Mouse (Mus musculus) hindbrain, embryonic 14.5 days (tissue): Measurements from ENCODE around the gene Uhrf2. TPM values are rescaled to one million over a fixed set of nuclear protein-coding genes. Genes with fewer than 3 reads are reported as not detected.
A peak's percentile ranks its signal among the peaks of the same experiment; 100 is the strongest.

Source experiments
- ATAC-seq: fragments of 200-750 bp; cut with Nextera tagmentation; 2 replicates; pipeline ENCODE4 v1.8.0; 2017; ENCODE audit warnings: moderate number of reproducible peaks, mild to moderate bottlenecking, moderate TSS enrichment, moderate library complexity; ENCODE audit not compliant: low FRiP score
- DNase-seq: peaks from one replicate; pipeline ENCODE4 v3.0.0-alpha.2; 2015; ENCODE audit warnings: low spot score
- H3K27ac ChIP-seq: fragments of 300-500 bp; sonication (generic); 2 replicates; pipeline ENCODE4 v1.5.1; 2014; ENCODE audit warnings: mild to moderate bottlenecking, moderate library complexity
- H3K27me3 ChIP-seq: fragments of 300-500 bp; sonication (generic); 2 replicates; pipeline ENCODE4 v1.6.1; 2014; ENCODE audit warnings: mild to moderate bottlenecking, low read length, mixed read lengths; ENCODE audit not compliant: control insufficient read depth, insufficient read depth
- H3K36me3 ChIP-seq: fragments of 300-500 bp; sonication (generic); replicated peaks from 2 replicates; pipeline ENCODE4 v1.6.1; 2014; ENCODE audit not compliant: control insufficient read depth, insufficient read depth
- H3K4me1 ChIP-seq: fragments of 300-500 bp; sonication (generic); replicated peaks from 2 replicates; pipeline ENCODE4 v1.6.1; 2014; ENCODE audit warnings: antibody characterized with exemption, low read length, mixed read lengths; ENCODE audit not compliant: control insufficient read depth, insufficient read depth
- H3K4me2 ChIP-seq: fragments of 300-500 bp; sonication (generic); replicated peaks from 2 replicates; pipeline ENCODE4 v1.6.1; 2014; ENCODE audit warnings: mild to moderate bottlenecking, moderate library complexity
- H3K4me3 ChIP-seq: fragments of 300-500 bp; sonication (generic); replicated peaks from 2 replicates; pipeline ENCODE4 v1.5.1; 2014; ENCODE audit warnings: mild to moderate bottlenecking, low read length
- H3K9ac ChIP-seq: fragments of 300-500 bp; sonication (generic); 2 replicates; pipeline ENCODE4 v1.6.1; 2014
- H3K9me3 ChIP-seq: fragments of 300-500 bp; sonication (generic); 2 replicates; pipeline ENCODE4 v1.6.1; 2016; ENCODE audit warnings: low read length; ENCODE audit not compliant: control insufficient read depth
- WGBS: fragments of 180-500 bp; shearing (Covaris S2); extraction: QIAGEN DNeasy Blood & Tissue Kit; methylation state at CpG from one replicate; pipeline ENCODE4 v1.1.7; 2014; 5-methylcytosine and 5-hydroxymethylcytosine counted together
- polyA plus RNA-seq: library from polyadenylated mRNA; unstranded; fragments of >200 nt; fragmentation: Nextera tagmentation; extraction: Ambion mirVana; gene quantifications from 2 replicates; pipeline ENCODE4 v1.2.1, GENCODE M21; 2014

The Uhrf2 gene
- polyA plus RNA-seq, 1 experiment from 2014 or later: 52.3 TPM

DNA sequence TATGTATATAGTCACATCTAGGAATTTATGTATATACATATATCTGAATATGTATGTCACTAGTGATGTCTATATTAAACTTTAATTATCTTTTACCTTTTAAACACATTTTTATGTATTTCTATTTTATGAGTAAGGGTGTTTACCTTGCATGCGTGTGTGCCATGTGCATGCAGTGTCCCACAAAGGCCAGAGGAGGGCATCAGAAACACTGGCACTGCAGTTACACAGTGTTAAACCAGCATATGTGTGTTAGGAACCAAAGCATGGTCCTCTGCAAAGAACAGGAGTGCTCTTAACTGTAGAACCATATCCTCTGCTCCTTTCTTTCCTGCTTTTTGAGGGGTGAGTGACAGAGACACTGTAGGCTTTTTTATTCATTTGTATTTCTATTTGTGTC, 14.3 kb downstream of the Uhrf2 start:
- no peaks in the 10 kb centered on the region for H3K27me3 ChIP-seq
- no peak for ATAC-seq
- H3K9me3 ChIP-seq: no peaks in the 10 kb centered on the region
- no peak overlapping the region for H3K27ac ChIP-seq
- 97% methylated on average over 1 of the region's 1 CpGs for WGBS
- H3K9ac ChIP-seq: no peak overlapping the region
- DNase-seq: no peak
- no peaks in the 10 kb centered on the region for H3K4me1 ChIP-seq
- H3K4me2 ChIP-seq: no peak overlapping the region
- H3K4me3 ChIP-seq: no peak overlapping the region
- H3K36me3 ChIP-seq: peaks cover 16% of the 10 kb centered on the region; the same call in 1 of the 2 replicates

DNA sequence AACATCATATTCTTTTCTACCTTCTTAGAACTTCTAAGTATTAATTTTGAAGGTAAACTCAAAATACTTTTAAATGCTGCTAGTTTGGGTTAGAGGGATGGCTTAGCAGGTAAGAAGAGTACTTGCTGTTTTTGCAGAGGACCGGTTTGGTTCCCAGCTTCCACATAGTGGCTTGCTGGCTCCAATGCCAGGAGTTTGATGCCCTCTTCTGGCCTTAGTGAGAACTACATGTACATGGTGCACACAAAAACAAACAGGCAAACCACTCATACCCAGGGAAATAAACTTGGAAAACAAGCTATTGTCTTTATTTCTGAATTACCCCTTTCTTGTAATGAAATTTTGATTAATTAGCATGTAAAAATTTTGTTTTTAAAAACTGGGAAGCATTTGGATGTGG, 15.5 kb downstream of the Uhrf2 start:
- ATAC-seq: no peak
- no peaks in the 10 kb centered on the region for H3K4me1 ChIP-seq
- 70% methylated on average over 1 of the region's 1 CpGs for WGBS

DNA sequence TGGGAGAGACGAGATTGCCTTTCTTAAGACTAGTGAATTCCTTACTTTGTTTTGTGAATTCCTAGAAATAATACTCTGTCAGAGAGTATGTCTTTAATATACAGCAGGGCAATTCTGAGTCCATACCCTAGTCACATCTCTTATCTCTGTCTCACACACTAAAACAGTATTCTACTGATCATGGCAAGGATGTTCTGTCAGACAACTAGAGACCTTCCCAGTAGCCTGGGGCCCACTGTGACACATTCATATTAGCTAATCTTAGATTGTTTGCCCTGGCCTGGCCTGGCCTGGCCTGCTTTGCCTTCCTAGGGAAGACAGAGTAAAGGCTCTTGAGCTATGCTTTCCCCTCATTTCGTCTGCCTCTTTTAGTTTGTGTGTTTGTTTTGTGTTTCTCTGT, 20.3 kb downstream of the Uhrf2 start:
- H3K4me1 ChIP-seq: no peaks in the 10 kb centered on the region
- H3K27me3 ChIP-seq: no peaks in the 10 kb centered on the region
- H3K9ac ChIP-seq: no peak overlapping the region
- ATAC-seq: no peak
- no peaks in the 10 kb centered on the region for H3K9me3 ChIP-seq
- H3K4me3 ChIP-seq: no peak overlapping the region
- H3K36me3 ChIP-seq: peaks cover 3% of the 10 kb centered on the region; the same call in 1 of the 2 replicates
- no peak overlapping the region for H3K4me2 ChIP-seq
- WGBS: 92% methylated on average over 2 of the region's 2 CpGs
- H3K27ac ChIP-seq: no peak overlapping the region
- DNase-seq: no peak

More for the DNA sequence above, 15.5 kb downstream of the Uhrf2 start:
- no peaks in the 10 kb centered on the region for H3K27me3 ChIP-seq
- H3K36me3 ChIP-seq: peaks cover 16% of the 10 kb centered on the region; the same call in 1 of the 2 replicates
- H3K4me2 ChIP-seq: no peak overlapping the region
- DNase-seq: no peak
- H3K4me3 ChIP-seq: no peak overlapping the region
- no peaks in the 10 kb centered on the region for H3K9me3 ChIP-seq
- no peak overlapping the region for H3K9ac ChIP-seq
- no peak overlapping the region for H3K27ac ChIP-seq

DNA sequence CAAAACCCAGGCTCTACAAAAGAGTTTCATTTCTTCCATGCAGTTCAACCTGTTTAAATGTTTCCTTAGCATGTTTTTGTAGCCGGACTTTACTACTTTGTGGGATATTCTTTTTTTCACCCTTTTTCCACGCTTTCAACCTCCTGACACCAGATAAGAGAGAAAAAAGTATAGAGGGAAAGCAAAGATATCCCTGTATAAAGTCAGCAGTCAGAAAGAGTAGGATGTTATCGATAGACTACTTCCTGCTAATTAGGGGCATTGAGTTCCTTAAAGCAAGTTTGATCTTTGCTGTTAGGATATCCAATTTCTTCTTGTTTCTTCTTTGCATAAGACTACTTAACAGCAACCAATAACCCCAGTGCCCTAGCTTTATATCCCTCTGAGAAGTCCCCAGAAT, 21.2 kb downstream of the Uhrf2 start:
- Histone ChIP-seq H3K4me3 (no peak overlapping the region), H3K4me1 (no peaks in the 10 kb centered on the region), H3K27me3 (no peaks in the 10 kb centered on the region), H3K4me2 (no peak overlapping the region), H3K9ac (no peak overlapping the region), H3K36me3 (peaks cover 3% of the 10 kb centered on the region; the same call in 1 of the 2 replicates), H3K9me3 (no peaks in the 10 kb centered on the region), H3K27ac (no peak overlapping the region)
- ATAC-seq: no peak
- no peak for DNase-seq
- WGBS: 96% methylated on average over 3 of the region's 3 CpGs

DNA sequence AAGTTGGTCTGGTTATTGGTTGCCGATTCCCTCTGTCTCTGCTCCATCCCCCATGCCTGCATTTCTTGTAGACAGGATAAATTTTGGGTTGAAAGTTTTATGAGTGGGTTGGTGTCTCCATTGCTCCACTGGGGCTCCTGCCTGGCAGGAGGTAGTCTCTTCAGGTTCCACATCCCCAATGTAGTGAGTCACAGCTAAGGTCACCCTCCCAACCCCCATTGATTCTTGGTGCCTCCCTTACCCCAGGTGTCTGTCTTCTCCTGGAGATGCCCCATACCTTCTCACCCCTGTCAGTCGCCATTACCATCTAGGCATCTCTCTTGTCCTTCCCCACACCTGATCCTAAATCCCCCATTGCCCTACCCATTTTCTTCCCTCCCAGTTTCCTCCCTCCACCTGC, 23.9 kb downstream of the Uhrf2 start:
- 0 out of 2 replicates have a peak, but pooled peaks cover 4% of the 10 kb centered on the region for H3K36me3 ChIP-seq
- H3K27ac ChIP-seq: no peak overlapping the region
- no peak overlapping the region for H3K9ac ChIP-seq
- H3K4me1 ChIP-seq: no peaks in the 10 kb centered on the region
- H3K4me3 ChIP-seq: no peak overlapping the region
- no peak overlapping the region for H3K4me2 ChIP-seq
- WGBS: 95% methylated on average over 2 of the region's 2 CpGs
- ATAC-seq (no peak), DNase-seq (no peak)
- H3K27me3 ChIP-seq: no peaks in the 10 kb centered on the region
- H3K9me3 ChIP-seq: no peaks in the 10 kb centered on the region

DNA sequence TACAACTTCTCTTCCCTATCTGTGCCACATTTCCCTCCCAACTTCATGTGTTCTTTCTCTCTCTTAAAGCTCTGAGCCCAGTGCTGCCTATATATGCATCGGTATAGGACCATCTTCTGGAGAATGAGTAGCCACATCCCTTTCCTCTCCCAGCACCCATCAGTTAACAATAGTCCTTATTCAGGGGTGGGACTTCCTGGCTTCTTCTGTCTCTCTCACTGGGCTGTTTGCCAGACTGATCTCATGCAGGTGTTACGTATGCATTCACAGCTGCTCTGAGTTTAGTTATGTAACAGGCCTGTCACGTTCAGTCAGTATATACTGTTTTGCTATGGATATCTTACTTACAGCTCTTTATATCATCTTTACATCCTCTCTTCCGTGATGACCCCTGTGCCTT, 35.5 kb downstream of the Uhrf2 start:
- Histone ChIP-seq H3K4me3 (no peak overlapping the region), H3K27me3 (no peaks in the 10 kb centered on the region), H3K36me3 (no peaks in the 10 kb centered on the region), H3K27ac (no peak overlapping the region), H3K4me1 (no peaks in the 10 kb centered on the region), H3K9me3 (no peaks in the 10 kb centered on the region), H3K9ac (no peak overlapping the region), H3K4me2 (no peak overlapping the region)
- 73% methylated on average over 4 of the region's 4 CpGs for WGBS
- ATAC-seq: no peak
- no peak for DNase-seq

DNA sequence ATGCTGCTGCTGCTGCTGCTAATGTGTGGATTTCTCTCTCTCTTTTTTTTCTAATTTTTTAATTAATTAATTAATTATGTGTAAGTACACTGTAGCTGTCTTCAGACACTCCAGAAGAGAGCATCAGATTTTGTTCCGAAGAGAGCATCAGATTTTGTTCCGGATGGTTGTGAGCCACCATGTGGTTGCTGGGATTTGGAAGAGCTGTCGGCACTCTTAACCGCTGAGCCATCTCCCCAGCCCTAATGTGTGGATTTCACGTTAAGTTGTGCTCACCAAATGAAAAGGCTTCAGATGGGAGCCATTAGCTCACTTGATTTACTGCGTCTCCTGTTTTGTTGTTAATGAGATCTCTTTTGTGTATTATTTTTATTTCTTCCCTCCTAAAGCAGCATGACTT, 59.9 kb downstream of the Uhrf2 start:
- ATAC-seq: peak; percentile 53
- WGBS: 73% methylated on average over 6 of the region's 6 CpGs
- no peaks in the 10 kb centered on the region for H3K27me3 ChIP-seq

DNA sequence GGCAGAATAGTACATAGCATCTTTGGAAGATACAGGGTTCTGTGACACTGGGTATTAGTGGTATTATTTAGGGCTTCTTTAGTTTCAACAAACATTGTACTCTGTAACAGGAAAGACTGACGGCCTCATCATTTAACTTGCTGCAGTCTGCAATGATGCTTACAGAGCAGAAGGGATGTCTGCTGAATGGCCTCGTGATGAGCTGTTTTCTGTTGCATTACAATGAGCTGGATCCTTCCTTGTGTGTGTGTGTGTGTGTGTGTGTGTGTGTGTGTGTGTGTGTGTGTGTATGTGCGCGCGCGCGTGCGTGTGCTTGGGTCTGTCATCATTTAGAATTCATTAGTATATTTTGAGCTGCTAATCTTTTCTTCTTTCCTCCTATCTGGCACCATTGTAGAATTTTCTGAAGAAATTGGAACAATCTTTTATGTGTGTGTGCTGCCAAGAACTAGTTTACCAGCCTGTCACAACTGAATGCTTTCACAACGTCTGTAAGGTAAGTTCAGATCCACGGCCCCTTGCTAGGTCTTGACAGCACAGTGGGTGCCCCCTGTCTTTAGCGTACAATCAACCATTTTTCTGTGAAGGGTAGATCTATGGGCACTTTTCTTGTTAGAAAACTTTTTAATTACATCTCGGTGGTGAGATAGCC, 61.5 kb downstream of the Uhrf2 start:
- H3K4me3 ChIP-seq: no peak overlapping the region
- ATAC-seq (no peak), DNase-seq (no peak)
- peaks cover 90% of the 10 kb centered on the region for H3K36me3 ChIP-seq
- no peak overlapping the region for H3K4me2 ChIP-seq
- WGBS: 84% methylated on average over 12 of the region's 12 CpGs
- H3K9me3 ChIP-seq: no peaks in the 10 kb centered on the region
- H3K27ac ChIP-seq: no peak overlapping the region; the same call in 1 of the 2 replicates
- H3K9ac ChIP-seq: no peak overlapping the region
- peaks cover 3% of the 10 kb centered on the region; the same call in 1 of the 2 replicates for H3K4me1 ChIP-seq
- H3K27me3 ChIP-seq: no peaks in the 10 kb centered on the region

More for the DNA sequence above, 59.9 kb downstream of the Uhrf2 start:
- H3K9me3 ChIP-seq: no peaks in the 10 kb centered on the region
- no peak overlapping the region for H3K27ac ChIP-seq
- H3K4me3 ChIP-seq: no peak overlapping the region
- no peak for DNase-seq
- H3K4me2 ChIP-seq: no peak overlapping the region
- H3K36me3 ChIP-seq: peaks cover 90% of the 10 kb centered on the region
- H3K9ac ChIP-seq: no peak overlapping the region
- no peaks in the 10 kb centered on the region for H3K4me1 ChIP-seq

DNA sequence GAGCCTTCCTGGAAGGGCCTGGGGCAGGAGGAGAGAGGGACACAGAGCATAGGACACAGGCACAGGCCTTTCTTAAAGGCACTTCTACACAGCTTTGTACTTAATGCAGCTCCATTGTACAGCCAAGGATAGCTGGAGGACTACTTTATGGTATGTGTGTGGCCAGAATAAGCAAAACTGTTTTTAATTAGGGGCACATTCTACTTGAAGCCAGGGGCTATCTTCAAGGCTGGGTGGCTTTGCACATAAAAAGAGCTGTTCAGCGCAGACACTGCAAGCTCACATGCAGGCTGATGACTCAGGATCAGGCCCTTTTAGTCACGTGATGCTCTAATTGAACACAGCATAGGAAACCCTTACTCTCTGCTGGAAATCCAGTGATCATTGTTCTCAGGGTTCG, 65.9 kb downstream of the Uhrf2 start:
- H3K9me3 ChIP-seq: no peaks in the 10 kb centered on the region
- no peaks in the 10 kb centered on the region for H3K27me3 ChIP-seq
- H3K36me3 ChIP-seq: peaks cover 64% of the 10 kb centered on the region
- H3K4me1 ChIP-seq: peaks cover 5% of the 10 kb centered on the region; the same call in 1 of the 2 replicates
- DNase-seq: no peak
- peak; percentile 73 for ATAC-seq
- no peak overlapping the region for H3K9ac ChIP-seq
- H3K4me3 ChIP-seq: no peak overlapping the region
- 42% methylated on average over 3 of the region's 3 CpGs for WGBS
- H3K27ac ChIP-seq: peak overlapping the region; percentile 53; the same call in 1 of the 2 replicates
- H3K4me2 ChIP-seq: no peak overlapping the region
